ENCODE assay signal across 9 mouse cellular contexts in the genomic region with DNA sequence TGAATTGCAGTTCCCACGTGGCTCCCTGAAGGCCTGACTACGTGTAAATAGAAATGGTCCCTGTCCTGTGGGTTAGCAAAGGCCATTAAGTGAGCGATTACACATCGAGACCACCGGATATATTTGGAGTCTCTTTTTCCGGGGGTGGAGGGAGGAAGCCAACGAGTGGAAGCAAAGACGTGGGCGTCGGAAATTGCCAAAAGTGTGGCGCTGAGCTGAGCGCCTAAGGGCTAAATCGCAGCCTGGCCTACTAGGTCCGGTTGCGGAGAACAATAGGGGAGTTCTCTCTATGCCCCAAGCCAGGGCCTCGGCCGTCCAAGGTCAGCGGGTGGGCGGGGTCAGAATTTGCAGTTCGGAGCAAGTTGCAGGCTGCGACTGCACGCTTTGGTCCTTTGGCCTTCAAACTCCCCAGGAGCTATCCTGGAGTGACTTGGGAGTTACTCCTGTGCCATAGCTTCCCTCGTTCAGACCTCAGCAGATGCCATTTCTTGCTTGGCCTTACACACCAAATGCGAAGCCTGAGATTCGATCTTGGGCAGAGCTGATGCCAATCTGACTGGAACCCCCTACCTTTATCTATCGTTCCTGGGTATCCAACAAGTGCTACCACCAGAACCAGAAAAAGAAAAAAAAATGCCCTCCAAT. TPM values are rescaled to one million over a fixed set of nuclear protein-coding genes. Genes with fewer than 3 reads are reported as not detected.
DNase-seq lines count a peak whose midpoint lies in the region; ATAC-seq and TF ChIP-seq lines count a peak whose summit lies in the region.
"Had no signal": no experiment of that assay in that cellular context is flagged by ENCODE, and none has a peak within 500 bp of the region (broad histone marks: within the 10 kb centered on the region; RNA-seq: fewer than 3 reads in every experiment).

No protein-coding gene starts in this region.

- no peak for ATAC-seq in neural tube, embryonic 13.5 days (ENCODE audit: low read depth)
- ATAC-seq in megakaryocyte-erythroid progenitor cell, adult 5-6 weeks (replicated peaks; ENCODE audit: low FRiP score, low TSS enrichment, poor library complexity, severe bottlenecking), result no peak

- 0 out of 2 replicates have a peak, but pooled peaks cover 3% of the 10 kb centered on the region for H3K27me3 ChIP-seq in kidney, adult 2 months (replicated peaks; ENCODE audit: control insufficient read depth, insufficient read depth, low read length)
- peaks cover 80% of the 10 kb centered on the region for H3K27me3 ChIP-seq in embryonic facial prominence, embryonic 10.5 days (replicated peaks; ENCODE audit: low read depth, poor library complexity, severe bottlenecking)
- H3K27me3 ChIP-seq in neural tube, embryonic 13.5 days, result peaks cover 48% of the 10 kb centered on the region

- H3K4me1 ChIP-seq in kidney, adult 2 months (ENCODE audit: control insufficient read depth, insufficient read depth, low read length), result no peaks in the 10 kb centered on the region
- H3K4me1 ChIP-seq in embryonic facial prominence, embryonic 10.5 days, result peaks cover 61% of the 10 kb centered on the region
- H3K4me1 ChIP-seq in neural tube, embryonic 13.5 days (replicated peaks), result peaks cover 50% of the 10 kb centered on the region

- TF ChIP-seq CTCF in kidney, adult 2 months (conservative IDR thresholded peaks at IDR 0.05; ENCODE audit: insufficient read depth, insufficient read length, low read depth, low read length), result no peak

- H3K9ac ChIP-seq in neural tube, embryonic 13.5 days, result no peak overlapping the region

- WGBS in kidney, adult 2 months, result 33% methylated on average over 26 of the region's 26 CpGs
- 2% methylated on average over 26 of the region's 26 CpGs for WGBS in embryonic facial prominence, embryonic 10.5 days
- 6% methylated on average over 26 of the region's 26 CpGs for WGBS in neural tube, embryonic 13.5 days

- DNase-seq in kidney, adult 2 months, result peak; percentile 8
- DNase-seq in kidney, adult 11 months, result no peak
- DNase-seq in embryonic facial prominence, embryonic 10.5 days (ENCODE audit: low spot score), result peak; percentile 65
- DNase-seq in kidney, postnatal 25 days, result peak; percentile 22 to 41
- DNase-seq in left cerebral cortex, adult 8-10 months (ENCODE audit: low spot score in 2 of 2), result no peak
- DNase-seq in gastrocnemius, adult 8-10 months (ENCODE audit: low spot score in 2 of 2), result no peak

- H3K36me3 ChIP-seq in kidney, adult 2 months (ENCODE audit: control insufficient read depth, insufficient read depth, low read length), result no peaks in the 10 kb centered on the region
- no peaks in the 10 kb centered on the region for H3K36me3 ChIP-seq in embryonic facial prominence, embryonic 10.5 days (replicated peaks)
- H3K36me3 ChIP-seq in neural tube, embryonic 13.5 days, result no peaks in the 10 kb centered on the region

- TF ChIP-seq POLR2A in kidney, adult 2 months (IDR thresholded peaks at IDR 0.05; ENCODE audit: low read depth, low read length), result no peak

- no peak overlapping the region for H3K4me3 ChIP-seq in kidney, adult 2 months (ENCODE audit: insufficient read depth, low read depth, low read length)
- H3K4me3 ChIP-seq in embryonic facial prominence, embryonic 10.5 days, result peak overlapping the region; percentile 82
- H3K4me3 ChIP-seq in neural tube, embryonic 13.5 days, result no peak overlapping the region
- H3K4me3 ChIP-seq: myocyte had no signal

- no peaks in the 10 kb centered on the region for H3K9me3 ChIP-seq in embryonic facial prominence, embryonic 10.5 days
- no peaks in the 10 kb centered on the region for H3K9me3 ChIP-seq in neural tube, embryonic 13.5 days

- H3K27ac ChIP-seq in kidney, adult 2 months (ENCODE audit: insufficient read depth, low read depth, low read length), result no peak overlapping the region
- no peak overlapping the region for H3K27ac ChIP-seq in embryonic facial prominence, embryonic 10.5 days (replicated peaks)
- H3K27ac ChIP-seq in neural tube, embryonic 13.5 days (replicated peaks), result no peak overlapping the region

- H3K4me2 ChIP-seq in neural tube, embryonic 13.5 days, result peak overlapping the region; percentile 89

RNA-seq across cellular contexts. Expression of gene Hs3st3b1, which starts 2.3 kb away (rescaled TPM):
- 6.7 and 7.2 TPM in 2 replicates for polyA plus RNA-seq in kidney, adult 2 months (2012; rRNA removed)
- 9.5 and 11.8 TPM in 2 replicates for polyA plus RNA-seq in embryonic facial prominence, embryonic 10.5 days (2016; fragmentation: Nextera tagmentation; extraction: Ambion mirVana)
- 7.3 and 9.4 TPM in 2 replicates for polyA plus RNA-seq in neural tube, embryonic 13.5 days (2015; fragmentation: Nextera tagmentation; extraction: Ambion mirVana)
- 1 to 10 TPM; 1.7 to 2.2 (median 1.8) TPM for total RNA-seq in left cerebral cortex, adult 8-10 months (2022)
- total RNA-seq in gastrocnemius, adult 8-10 months (2022), result under 1 TPM; 0.24 to 0.32 (median 0.27) TPM
- total RNA-seq in megakaryocyte-erythroid progenitor cell, adult 5-6 weeks (2014; fragmentation: Nextera tagmentation), result 0.22 TPM in 1 of 2 replicates, not detected in the other
- total RNA-seq in megakaryocyte-erythroid progenitor cell, adult 5-6 weeks (2017), result 0.19 and 0.80 TPM in 2 replicates

Comparison
In these comparisons a context has a peak if more than half of its experiments do, and no peak if none do; other contexts are left out.
1. DNase-seq: peak in kidney, adult 2 months (single experiment), embryonic facial prominence, embryonic 10.5 days (single experiment) and kidney, postnatal 25 days (2 of 2); none in kidney, adult 11 months (single experiment), left cerebral cortex, adult 8-10 months (0 of 2) and gastrocnemius, adult 8-10 months (0 of 2).